Mouse (Mus musculus): ENCODE measurements around the gene Pum2. TPM values are rescaled to one million over a fixed set of nuclear protein-coding genes. Genes with fewer than 3 reads are reported as not detected.
"Not testable (repeated sequence)": the region's sequence is repeated elsewhere in the genome, so short reads cannot be mapped to it uniquely, and the experiment has no call there.

Pum2 gene
- 100 to 1,000 TPM; 185 to 203 TPM for total RNA-seq (2021)

GRCm38 (mm10) chr12:8673974-8674306 lies at the start of gene Pum2:
TSS of gene Pum2 (plus strand) at chr12:8674134.
- peak; percentile 93 to 94 for DNase-seq (ENCODE audit: low spot score in 2 of 2)
- intact Hi-C loops (cut with DNase I): loop anchor here (1.0 kb wide), 1 partner anchor 33 kb away; no protein-coding TSS in a partner anchor

- intact Hi-C loops (cut with DNase I): no loop called here
- DNase-seq (ENCODE audit: low spot score in 2 of 2): no peak
These were observed 44.4 kb upstream of the Pum2 start for GRCm38 (mm10) chr12:8629537-8629936.

DNA sequence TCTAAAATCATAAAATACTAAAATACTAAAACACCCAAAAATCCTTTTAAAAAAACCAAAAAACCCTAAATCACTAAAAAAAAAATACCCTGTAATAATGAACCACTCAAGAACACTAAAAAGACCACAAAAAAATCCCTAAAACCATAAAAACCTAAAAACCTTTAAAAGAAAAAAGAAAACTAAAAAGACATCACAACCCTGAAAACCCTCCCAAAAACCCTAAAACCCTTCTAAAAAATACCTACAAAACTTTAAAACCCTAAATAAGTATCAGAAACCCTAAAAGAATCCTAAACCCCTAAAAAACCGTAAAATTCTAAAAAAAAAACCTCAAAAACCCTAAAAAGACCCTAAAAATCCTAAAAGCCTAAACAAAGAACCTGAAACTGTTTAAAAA lies 42.2 kb upstream of the Pum2 start:
- DNase-seq (ENCODE audit: low spot score in 2 of 2): no peak
- intact Hi-C loops (cut with DNase I): no loop called here

DNA sequence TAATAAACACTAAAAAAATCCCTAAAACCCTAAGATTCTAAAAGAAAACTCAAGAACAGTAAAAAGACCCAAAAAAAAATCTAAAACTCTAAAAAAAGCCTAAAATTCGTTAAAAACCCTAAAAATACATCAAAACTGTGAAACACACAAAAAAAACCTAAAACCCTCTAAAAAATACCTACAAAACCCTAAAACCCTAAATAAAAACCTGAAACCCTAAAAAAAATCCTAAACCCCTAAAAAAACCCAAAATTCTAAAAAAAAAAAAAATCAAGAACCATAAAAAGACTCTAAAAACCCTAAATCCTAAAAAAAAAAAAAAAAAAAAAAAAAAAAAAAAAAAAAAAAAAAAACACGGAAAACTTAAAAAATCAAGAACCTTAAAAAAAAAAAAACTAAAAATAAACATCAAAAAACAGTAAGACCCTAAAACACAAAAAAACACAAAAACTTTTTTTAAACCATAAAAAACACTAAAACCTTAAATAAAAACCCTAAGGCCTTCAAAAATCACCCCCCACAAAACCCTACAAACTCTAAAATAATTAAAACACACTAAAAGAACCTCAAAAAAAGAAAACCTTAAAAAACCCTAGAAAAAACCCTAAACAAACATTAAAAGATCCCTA lies 41.1 kb upstream of the Pum2 start:
- no peak for DNase-seq (ENCODE audit: low spot score in 2 of 2)
- intact Hi-C loops (cut with DNase I): no loop called here

- intact Hi-C loops (cut with DNase I): no loop called here
- DNase-seq (ENCODE audit: low spot score in 2 of 2): no peak
These were observed 39.6 kb upstream of the Pum2 start for GRCm38 (mm10) chr12:8634306-8634705.

- intact Hi-C loops (cut with DNase I): no loop called here
- peak in 1 of 2 experiments; percentile 0 for DNase-seq (ENCODE audit: low spot score in 2 of 2)
These were observed 38.4 kb upstream of the Pum2 start for GRCm38 (mm10) chr12:8635546-8635945.

- no peak for DNase-seq (ENCODE audit: low spot score in 2 of 2)
- intact Hi-C loops (cut with DNase I): no loop called here
These were observed 37.0 kb upstream of the Pum2 start for GRCm38 (mm10) chr12:8636945-8637344.

DNA sequence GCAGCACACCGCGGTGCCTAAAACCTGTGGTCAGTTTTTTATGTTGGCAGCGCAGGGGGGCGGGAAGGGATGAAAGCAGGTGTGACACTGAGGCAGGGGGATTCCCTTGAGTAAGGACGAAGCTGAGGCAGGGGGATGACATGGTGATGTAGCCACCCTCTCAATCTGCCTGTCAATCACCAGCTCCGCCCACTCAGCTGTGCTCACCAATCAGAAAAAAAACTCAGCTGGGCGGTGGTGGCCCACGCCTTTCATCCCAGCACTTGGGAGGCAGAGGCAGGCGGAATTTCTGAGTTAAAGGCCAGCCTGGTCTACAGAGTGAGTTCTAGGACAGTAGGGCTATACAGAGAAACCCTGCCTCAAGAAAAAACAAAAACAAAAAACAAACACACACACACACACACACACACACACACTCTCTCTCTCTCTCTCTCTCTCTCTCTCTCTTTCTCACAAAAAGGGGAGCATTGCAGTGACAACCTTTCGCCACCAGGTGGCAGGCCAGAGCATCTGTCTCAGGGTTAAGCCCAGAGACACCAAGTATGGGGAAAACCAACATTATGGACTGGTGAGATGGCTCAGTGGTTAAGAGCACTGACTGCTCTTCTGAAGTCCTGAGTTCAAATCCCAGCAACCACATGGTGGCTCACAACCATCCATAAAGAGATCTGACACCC lies 35.4 kb upstream of the Pum2 start:
- intact Hi-C loops (cut with DNase I): not testable (repeated sequence)
- peak; percentile 59 to 65 for DNase-seq (ENCODE audit: low spot score in 2 of 2)

DNA sequence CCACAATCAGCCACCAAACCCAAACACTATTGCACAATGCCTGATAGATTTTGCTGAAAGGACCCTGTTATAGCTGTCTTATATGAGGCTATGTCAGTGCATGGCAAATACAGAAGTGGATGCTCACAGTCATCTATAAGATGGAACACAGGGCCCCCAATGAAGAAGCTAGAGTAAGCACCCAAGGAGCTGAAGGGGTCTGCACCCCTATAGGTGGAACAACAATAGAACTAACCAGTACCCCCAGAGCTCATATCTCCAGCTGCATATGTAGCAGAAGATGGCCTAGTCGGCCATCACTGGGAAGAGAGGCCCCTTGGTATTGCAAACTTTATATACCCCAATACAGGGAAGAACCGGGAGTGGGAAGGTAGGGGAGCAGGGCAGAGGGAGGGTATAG lies 33.7 kb upstream of the Pum2 start:
- intact Hi-C loops (cut with DNase I): not testable (repeated sequence)
- DNase-seq (ENCODE audit: low spot score in 2 of 2): peak in 1 of 2 experiments; percentile 1

- peak; percentile 99 for DNase-seq (ENCODE audit: low spot score in 2 of 2)
- intact Hi-C loops (cut with DNase I): loop anchor here (1.0 kb wide), 1 partner anchor 33 kb away; the partner anchor contains the start of gene Pum2
These were observed 33.1 kb upstream of the Pum2 start for GRCm38 (mm10) chr12:8640711-8641424.

DNA sequence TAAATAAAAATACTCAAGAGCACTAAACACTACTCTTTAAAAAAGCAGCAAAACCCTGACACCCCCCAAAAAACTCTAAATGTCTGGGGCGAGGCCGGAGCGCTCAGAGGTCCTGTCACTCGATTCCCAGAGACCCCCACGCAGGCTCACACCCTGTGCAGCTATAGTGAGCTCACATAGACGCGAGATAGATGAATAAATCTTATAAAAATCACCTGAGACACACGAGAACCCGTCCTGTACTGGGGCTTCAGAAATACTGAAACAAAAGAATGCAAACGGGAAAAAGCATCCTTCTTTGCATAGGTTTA lies 32.6 kb upstream of the Pum2 start:
- intact Hi-C loops (cut with DNase I): loop anchor here (1.0 kb wide), 1 partner anchor 33 kb away; the partner anchor contains the start of gene Pum2
- no peak for DNase-seq (ENCODE audit: low spot score in 2 of 2)

- DNase-seq (ENCODE audit: low spot score in 2 of 2); intact Hi-C loops (cut with DNase I): not testable (repeated sequence)
These were observed 25.7 kb upstream of the Pum2 start for GRCm38 (mm10) chr12:8648211-8648610.

DNA sequence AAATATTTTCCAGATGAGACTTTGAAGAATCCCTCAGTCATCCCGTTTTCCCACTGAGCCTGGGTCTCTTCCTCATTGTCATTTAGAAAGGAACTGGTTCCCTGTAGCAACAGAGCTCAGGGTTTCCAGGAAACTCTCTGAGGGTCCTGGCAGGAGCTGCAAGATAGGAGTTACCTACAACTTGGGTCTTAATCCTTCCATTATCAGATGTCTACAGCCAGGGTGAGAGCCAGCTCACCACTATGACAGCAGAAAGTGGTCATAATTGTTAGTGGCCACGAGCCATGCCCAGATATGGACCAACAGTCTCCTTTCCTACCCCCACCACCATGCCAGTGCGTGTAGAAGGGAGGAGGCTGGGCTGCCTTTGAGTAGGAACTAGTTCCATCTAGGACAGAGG lies 23.9 kb upstream of the Pum2 start:
- DNase-seq (ENCODE audit: low spot score in 2 of 2); intact Hi-C loops (cut with DNase I): not testable (repeated sequence)

- intact Hi-C loops (cut with DNase I): no loop called here
- no peak for DNase-seq (ENCODE audit: low spot score in 2 of 2)
These were observed 17.3 kb upstream of the Pum2 start for GRCm38 (mm10) chr12:8656596-8656995.

DNA sequence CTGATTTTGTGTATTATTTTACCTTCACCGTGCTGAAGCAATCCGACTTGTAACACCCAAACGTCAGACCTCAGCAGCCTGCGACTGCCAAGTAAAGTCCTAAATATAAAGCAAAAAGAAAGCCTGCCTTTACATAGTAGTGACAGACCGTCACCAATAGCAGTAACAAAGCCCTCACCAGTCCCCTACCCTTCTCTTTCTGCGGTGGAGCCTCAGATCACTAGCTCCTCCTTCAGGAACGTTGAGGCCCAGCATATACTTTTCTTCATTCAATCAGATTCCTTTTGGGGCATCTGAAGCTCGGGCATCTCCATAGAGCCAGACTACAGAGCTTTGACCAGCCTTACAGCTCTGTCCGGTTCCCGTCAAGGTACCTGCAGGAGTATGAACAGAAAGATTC lies 16.8 kb upstream of the Pum2 start:
- intact Hi-C loops (cut with DNase I): no loop called here
- DNase-seq (ENCODE audit: low spot score in 2 of 2): no peak

DNA sequence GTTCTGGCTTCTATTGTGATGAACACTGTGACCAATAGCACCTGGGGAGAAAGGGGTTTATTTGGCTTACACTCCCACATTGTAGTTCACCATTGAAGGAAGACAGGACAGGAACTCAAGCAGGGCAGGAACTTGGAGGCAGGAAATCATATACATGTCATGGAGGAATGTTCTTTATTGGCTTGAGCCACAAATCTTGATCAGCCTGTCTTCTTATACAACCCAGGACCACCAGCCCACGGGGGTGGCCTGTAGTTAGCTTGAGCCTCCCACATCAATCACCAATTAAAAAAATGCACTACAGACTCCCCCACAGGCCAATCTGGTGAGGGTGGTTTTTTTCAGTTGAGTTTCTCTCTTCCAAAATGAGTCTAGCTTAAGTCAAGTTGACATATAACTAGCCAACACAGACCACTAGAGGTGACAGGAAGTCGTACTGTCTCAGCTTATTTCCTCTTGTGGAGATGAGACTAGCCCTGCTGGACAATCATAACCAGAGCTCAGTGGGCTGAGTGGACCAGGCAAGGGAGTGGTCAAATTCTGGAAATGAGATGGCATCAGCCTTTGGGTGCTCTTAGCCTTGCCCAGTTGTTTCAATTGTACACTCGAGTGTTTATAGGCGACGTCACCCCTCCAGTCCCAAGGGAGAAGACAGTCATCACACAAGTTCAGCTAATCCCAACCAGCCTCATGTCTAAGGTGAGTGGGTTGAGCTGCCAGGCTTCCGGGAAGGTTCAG lies 16.1 kb upstream of the Pum2 start:
- intact Hi-C loops (cut with DNase I): no loop called here
- no peak for DNase-seq (ENCODE audit: low spot score in 2 of 2)

DNA sequence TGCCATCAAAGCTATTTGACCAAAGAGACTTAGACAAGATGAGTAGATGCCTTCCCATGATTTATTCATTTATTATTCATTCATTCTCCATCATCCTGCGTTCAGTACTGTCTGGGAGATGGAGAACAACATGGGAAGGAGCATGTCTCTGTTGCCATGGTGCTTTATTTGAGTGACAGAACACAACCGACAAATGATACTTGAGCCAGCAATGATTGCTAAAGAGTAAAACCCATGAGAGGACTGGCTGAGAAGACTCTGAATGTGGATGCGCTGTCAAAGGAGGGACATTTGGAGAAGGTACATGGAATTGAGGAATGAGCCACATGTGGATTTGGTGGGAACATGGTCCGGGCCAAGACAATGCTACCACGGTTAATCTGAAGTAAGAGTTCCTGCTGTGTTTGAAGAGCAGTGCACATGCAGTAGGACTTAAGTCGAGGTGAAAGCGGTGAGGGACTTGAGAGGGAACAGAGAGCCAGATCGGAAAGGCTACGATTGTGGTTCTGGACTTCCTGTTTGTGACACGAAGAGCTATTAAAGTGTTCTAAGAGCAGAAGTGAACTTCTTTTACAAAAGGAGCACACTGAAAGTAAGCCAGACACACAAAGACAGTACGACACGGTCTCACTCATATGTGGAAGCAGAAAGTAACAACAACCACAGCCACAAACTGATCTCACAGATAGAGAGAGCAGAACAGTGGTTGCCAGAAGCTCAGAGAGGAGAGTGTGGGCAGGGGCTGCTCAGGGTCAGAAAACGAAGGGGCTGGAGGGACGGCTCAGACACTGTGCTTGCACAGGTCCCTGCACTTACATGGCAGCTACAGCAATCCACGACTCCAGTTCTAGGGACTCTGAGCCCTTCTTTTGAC lies 14.3 kb upstream of the Pum2 start:
- intact Hi-C loops (cut with DNase I): no loop called here
- no peak for DNase-seq (ENCODE audit: low spot score in 2 of 2)

GRCm38 (mm10) chr12:8661747-8662146 lies 12.2 kb upstream of the Pum2 start:
- intact Hi-C loops (cut with DNase I): no loop called here
- no peak for DNase-seq (ENCODE audit: low spot score in 2 of 2)

GRCm38 (mm10) chr12:8662175-8662574 lies 11.8 kb upstream of the Pum2 start:
- DNase-seq (ENCODE audit: low spot score in 2 of 2): no peak
- intact Hi-C loops (cut with DNase I): no loop called here

All from left cerebral cortex, postnatal 25 days (tissue).